Mouse (Mus musculus): ENCODE measurements around the gene Acvr1.

- no peak for TF ChIP-seq CTCF (IDR thresholded peaks at IDR 0.05; ENCODE audit: low read depth, low read length)
- TF ChIP-seq GATA2 (IDR thresholded peaks at IDR 0.05; ENCODE audit: borderline replicate concordance, low read depth, low read length), result no peak
- TF ChIP-seq GATA1 (IDR thresholded peaks at IDR 0.05; ENCODE audit: borderline replicate concordance, low read length), result no peak
- no peak for TF ChIP-seq POLR2AphosphoS5 (IDR thresholded peaks at IDR 0.05; ENCODE audit: insufficient replicate concordance, low read depth, low read length)
Observed at GRCm38 (mm10) chr2:58380020-58380419, 186.9 kb downstream of the Acvr1 start.

Data from G1E (cell line).